8 mouse cellular contexts compared by ENCODE assay signal in the genomic region with DNA sequence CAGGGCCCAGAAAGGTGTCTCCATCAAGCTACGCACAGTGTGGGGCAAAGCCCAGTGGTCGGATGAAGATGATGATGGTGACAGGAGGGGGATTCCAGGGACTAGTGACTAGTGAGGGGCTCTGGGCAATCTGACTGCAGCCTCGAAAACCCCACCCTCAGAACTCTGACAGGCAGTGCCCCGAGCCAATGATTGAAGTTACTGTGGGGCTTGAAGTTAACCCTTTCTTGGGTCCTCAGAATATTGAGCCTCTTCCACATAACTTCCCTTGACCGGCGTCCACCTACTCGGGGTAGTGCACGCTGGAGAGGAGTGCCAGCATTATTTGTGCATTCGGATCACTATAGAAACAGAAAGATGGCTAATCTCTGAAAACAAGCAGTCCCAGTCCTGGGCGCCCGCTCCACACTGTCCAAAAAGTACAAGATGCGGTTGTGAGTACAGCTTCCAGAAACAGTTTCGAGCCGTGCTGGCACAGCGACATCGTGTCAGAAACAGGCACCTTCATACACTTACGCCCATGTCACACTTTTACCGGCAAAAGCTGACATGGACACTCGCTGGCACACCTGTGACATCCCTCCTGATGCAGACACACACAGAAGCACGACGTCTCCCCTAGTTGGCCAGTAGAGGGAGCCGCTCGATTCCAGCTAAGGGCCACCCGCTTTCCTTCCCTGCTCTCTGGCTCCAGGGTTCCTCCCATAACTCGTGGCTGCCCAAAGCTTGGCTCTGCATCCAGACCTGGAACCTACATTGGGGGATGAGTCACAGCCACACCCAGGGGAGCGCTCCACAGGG. TPM values are rescaled to one million over a fixed set of nuclear protein-coding genes. Genes with fewer than 3 reads are reported as not detected.
DNase-seq lines count a peak whose midpoint lies in the region; ATAC-seq and TF ChIP-seq lines count a peak whose summit lies in the region.

No protein-coding gene starts in this region.

- H3K27me3 ChIP-seq in heart, embryonic 13.5 days (replicated peaks), result no peaks in the 10 kb centered on the region
- no peaks in the 10 kb centered on the region for H3K27me3 ChIP-seq in kidney, postnatal 0 days (ENCODE audit: insufficient read depth, low read length)
- peaks cover 3% of the 10 kb centered on the region; the same call in 1 of the 2 replicates for H3K27me3 ChIP-seq in liver, embryonic 11.5 days (replicated peaks; ENCODE audit: control insufficient read depth, insufficient read depth, low read length)
- no peaks in the 10 kb centered on the region for H3K27me3 ChIP-seq in stomach, embryonic 15.5 days (replicated peaks)

- H3K4me2 ChIP-seq in heart, embryonic 13.5 days, result peak overlapping the region; percentile 90
- H3K4me2 ChIP-seq in kidney, postnatal 0 days (ENCODE audit: low read length), result peak overlapping the region; percentile 98
- peak overlapping the region; percentile 98 for H3K4me2 ChIP-seq in liver, embryonic 11.5 days
- peak overlapping the region; percentile 90 for H3K4me2 ChIP-seq in stomach, embryonic 15.5 days

- WGBS in heart, embryonic 13.5 days, result under 1% methylated on average over 26 of the region's 26 CpGs
- WGBS in kidney, postnatal 0 days, result 0% methylated on average over 26 of the region's 26 CpGs
- under 1% methylated on average over 26 of the region's 26 CpGs for WGBS in liver, embryonic 11.5 days
- under 1% methylated on average over 26 of the region's 26 CpGs for WGBS in stomach, embryonic 15.5 days

- peak; percentile 90 for DNase-seq in CD4-positive, CD25-positive, alpha-beta regulatory T cell, adult 2 months (ENCODE audit: low read depth, low spot score)
- peak; percentile 98 for DNase-seq in brain, adult 2 months (ENCODE audit: low read depth, low spot score)
- peak; percentile 96 for DNase-seq in kidney, postnatal 0 days (ENCODE audit: low spot score)
- DNase-seq in liver, embryonic 11.5 days (ENCODE audit: low spot score), result peak; percentile 84

- TF ChIP-seq CTCF in kidney, postnatal 0 days (IDR thresholded peaks at IDR 0.05; ENCODE audit: low read depth), result peak; percentile 90

- peak overlapping the region; percentile 90 for H3K9ac ChIP-seq in heart, embryonic 13.5 days
- peak overlapping the region; percentile 75 for H3K9ac ChIP-seq in kidney, postnatal 0 days (ENCODE audit: low read depth, low read length)
- H3K9ac ChIP-seq in liver, embryonic 11.5 days (ENCODE audit: low read depth, low read length), result peak overlapping the region; percentile 58; the same call in 1 of the 2 replicates
- peak overlapping the region; percentile 80 for H3K9ac ChIP-seq in stomach, embryonic 15.5 days

- H3K4me3 ChIP-seq in heart, embryonic 13.5 days, result peak overlapping the region; percentile 71
- H3K4me3 ChIP-seq in kidney, postnatal 0 days (replicated peaks; ENCODE audit: low read depth, low read length), result peak overlapping the region; percentile 80
- H3K4me3 ChIP-seq in liver, embryonic 11.5 days (ENCODE audit: low read depth, low read length), result peak overlapping the region; percentile 67
- H3K4me3 ChIP-seq in stomach, embryonic 15.5 days (replicated peaks), result peak overlapping the region; percentile 74

- no peaks in the 10 kb centered on the region for H3K9me3 ChIP-seq in heart, embryonic 13.5 days
- H3K9me3 ChIP-seq in kidney, postnatal 0 days (replicated peaks; ENCODE audit: low read length), result no peaks in the 10 kb centered on the region
- H3K9me3 ChIP-seq in liver, embryonic 11.5 days (ENCODE audit: control insufficient read depth, low read length), result no peaks in the 10 kb centered on the region
- H3K9me3 ChIP-seq in stomach, embryonic 15.5 days, result no peaks in the 10 kb centered on the region

- peak; percentile 76 for ATAC-seq in erythroblast, adult 5-6 weeks (replicated peaks; ENCODE audit: low FRiP score, poor library complexity, severe bottlenecking)
- no peak for ATAC-seq in heart, embryonic 13.5 days (ENCODE audit: extremely low read depth, insufficient number of reproducible peaks, low FRiP score, low TSS enrichment)
- ATAC-seq in kidney, postnatal 0 days (replicated peaks; ENCODE audit: low FRiP score, low read depth), result peak; percentile 37; the same call in 1 of the 2 replicates
- ATAC-seq in liver, embryonic 11.5 days (replicated peaks; ENCODE audit: low FRiP score), result peak; percentile 60
- ATAC-seq in monocyte, adult 5-6 weeks (replicated peaks; ENCODE audit: insufficient number of reproducible peaks, low FRiP score, low TSS enrichment, poor library complexity, severe bottlenecking), result peak; percentile 61; the same call in 1 of the 2 replicates
- peak; percentile 45 for ATAC-seq in stomach, embryonic 15.5 days (ENCODE audit: insufficient read depth, low FRiP score, low read depth)

- no peaks in the 10 kb centered on the region for H3K36me3 ChIP-seq in heart, embryonic 13.5 days
- H3K36me3 ChIP-seq in kidney, postnatal 0 days (ENCODE audit: insufficient read depth, low read length), result no peaks in the 10 kb centered on the region
- no peaks in the 10 kb centered on the region for H3K36me3 ChIP-seq in liver, embryonic 11.5 days (ENCODE audit: control insufficient read depth, insufficient read depth, low read length)
- no peaks in the 10 kb centered on the region for H3K36me3 ChIP-seq in stomach, embryonic 15.5 days

- peaks cover 33% of the 10 kb centered on the region for H3K4me1 ChIP-seq in heart, embryonic 13.5 days
- peaks cover 10% of the 10 kb centered on the region; the same call in 1 of the 2 replicates for H3K4me1 ChIP-seq in kidney, postnatal 0 days (replicated peaks; ENCODE audit: insufficient read depth, low read length)
- peaks cover 27% of the 10 kb centered on the region for H3K4me1 ChIP-seq in liver, embryonic 11.5 days (replicated peaks; ENCODE audit: control insufficient read depth, insufficient read depth, low read length)
- peaks cover 24% of the 10 kb centered on the region for H3K4me1 ChIP-seq in stomach, embryonic 15.5 days

- peak overlapping the region; percentile 99 for H3K27ac ChIP-seq in heart, embryonic 13.5 days (replicated peaks)
- H3K27ac ChIP-seq in kidney, postnatal 0 days, result peak overlapping the region; percentile 97
- peak overlapping the region; percentile 89; the same call in 1 of the 2 replicates for H3K27ac ChIP-seq in liver, embryonic 11.5 days (ENCODE audit: low read depth, low read length)
- H3K27ac ChIP-seq in stomach, embryonic 15.5 days, result peak overlapping the region; percentile 99

RNA-seq across cellular contexts. Expression of a gene that starts 2.8 kb away (rescaled TPM):
- 0.77 and 0.84 TPM in 2 replicates for total RNA-seq in erythroblast, adult 5-6 weeks (2015; ENCODE audit: low replicate concordance)
- total RNA-seq in erythroblast, adult 5-6 weeks (2017; ENCODE audit: low replicate concordance), result 0.42 and 2.8 TPM in 2 replicates
- polyA plus RNA-seq in heart, embryonic 13.5 days (2015; fragmentation: Nextera tagmentation; extraction: Ambion mirVana), result 7.3 and 9.4 TPM in 2 replicates
- 8.7 and 9.1 TPM in 2 replicates for polyA plus RNA-seq in kidney, postnatal 0 days (2015; fragmentation: Nextera tagmentation; extraction: Ambion mirVana)
- polyA plus RNA-seq in liver, embryonic 11.5 days (2014; fragmentation: Nextera tagmentation; extraction: Ambion mirVana), result 4.1 and 5.0 TPM in 2 replicates
- 2.8 to 14.1 TPM (median 2.8 TPM) in 3 replicates for total RNA-seq in monocyte, adult 5-6 weeks (2017)
- polyA plus RNA-seq in stomach, embryonic 15.5 days (2015; fragmentation: Nextera tagmentation; extraction: Ambion mirVana), result 12.0 and 12.1 TPM in 2 replicates

RNA-seq across cellular contexts. Expression of a gene that starts 25.1 kb away (rescaled TPM):
- total RNA-seq in erythroblast, adult 5-6 weeks (2015; ENCODE audit: low replicate concordance), result not detected in 2 replicates
- not detected in 2 replicates for total RNA-seq in erythroblast, adult 5-6 weeks (2017; ENCODE audit: low replicate concordance)
- not detected in 2 replicates for polyA plus RNA-seq in heart, embryonic 13.5 days (2015; fragmentation: Nextera tagmentation; extraction: Ambion mirVana)
- 19.9 and 27.8 TPM in 2 replicates for polyA plus RNA-seq in kidney, postnatal 0 days (2015; fragmentation: Nextera tagmentation; extraction: Ambion mirVana)
- not detected in 2 replicates for polyA plus RNA-seq in liver, embryonic 11.5 days (2014; fragmentation: Nextera tagmentation; extraction: Ambion mirVana)
- not detected in 3 replicates for total RNA-seq in monocyte, adult 5-6 weeks (2017)
- 18.2 and 26.2 TPM in 2 replicates for polyA plus RNA-seq in stomach, embryonic 15.5 days (2015; fragmentation: Nextera tagmentation; extraction: Ambion mirVana)

RNA-seq across cellular contexts. Expression of a gene that starts 38.9 kb away (rescaled TPM):
- not detected in 2 replicates for total RNA-seq in erythroblast, adult 5-6 weeks (2015; ENCODE audit: low replicate concordance)
- total RNA-seq in erythroblast, adult 5-6 weeks (2017; ENCODE audit: low replicate concordance), result not detected in 2 replicates
- polyA plus RNA-seq in heart, embryonic 13.5 days (2015; fragmentation: Nextera tagmentation; extraction: Ambion mirVana), result not detected in 2 replicates
- not detected in 2 replicates for polyA plus RNA-seq in kidney, postnatal 0 days (2015; fragmentation: Nextera tagmentation; extraction: Ambion mirVana)
- polyA plus RNA-seq in liver, embryonic 11.5 days (2014; fragmentation: Nextera tagmentation; extraction: Ambion mirVana), result not detected in 2 replicates
- not detected in 3 replicates for total RNA-seq in monocyte, adult 5-6 weeks (2017)
- polyA plus RNA-seq in stomach, embryonic 15.5 days (2015; fragmentation: Nextera tagmentation; extraction: Ambion mirVana), result not detected in 2 replicates

Comparison
In these comparisons a context has a peak if more than half of its experiments do, and no peak if none do; other contexts are left out.
1. RNA of a gene that starts 25.1 kb away (polyA plus RNA-seq): 19.9 to 27.8 TPM in kidney, postnatal 0 days and 18.2 to 26.2 TPM in stomach, embryonic 15.5 days; not detected in liver, embryonic 11.5 days and not detected in heart, embryonic 13.5 days; every median in the first group is over 10 times any median in the second.
2. Peak in every context shown above with its lines, with median percentiles within 50 percentile points of each other: DNase-seq, H3K27ac ChIP-seq, H3K4me2 ChIP-seq, H3K4me3 ChIP-seq and H3K9ac ChIP-seq.